Mouse (Mus musculus) frontal cortex, adult 2 months (tissue): ENCODE results near the gene Ext2. TPM values are rescaled to one million over a fixed set of nuclear protein-coding genes. Genes with fewer than 3 reads are reported as not detected.
A peak's percentile ranks its signal among the peaks of the same experiment; 100 is the strongest.

Experiments used
- DNase-seq, 2 experiments: peaks; one replicate each; pipeline ENCODE4 v3.0.0; 2022; ENCODE audit warnings: low spot score in 1 of 2; ENCODE audit errors: extremely low spot score in 1 of 2
- polyA plus RNA-seq: library from polyadenylated mRNA; depleted of rRNA; stranded (reverse); fragments of >200 nt; gene quantifications from 2 replicates; pipeline ENCODE4 v1.2.3, GENCODE M21; 2012

Ext2 gene
- polyA plus RNA-seq, 1 experiment = 28.9 TPM

GRCm38 (mm10) chr2:93693101-93693500 lies 129.3 kb downstream of the Ext2 start:
- DNase-seq = no peak

GRCm38 (mm10) chr2:93690064-93690930 lies 132.1 kb downstream of the Ext2 start:
- no peak for DNase-seq

- DNase-seq = peak in 1 of 2 experiments; percentile 40
Measured at GRCm38 (mm10) chr2:93683674-93684073, 138.7 kb downstream of the Ext2 start.

DNA sequence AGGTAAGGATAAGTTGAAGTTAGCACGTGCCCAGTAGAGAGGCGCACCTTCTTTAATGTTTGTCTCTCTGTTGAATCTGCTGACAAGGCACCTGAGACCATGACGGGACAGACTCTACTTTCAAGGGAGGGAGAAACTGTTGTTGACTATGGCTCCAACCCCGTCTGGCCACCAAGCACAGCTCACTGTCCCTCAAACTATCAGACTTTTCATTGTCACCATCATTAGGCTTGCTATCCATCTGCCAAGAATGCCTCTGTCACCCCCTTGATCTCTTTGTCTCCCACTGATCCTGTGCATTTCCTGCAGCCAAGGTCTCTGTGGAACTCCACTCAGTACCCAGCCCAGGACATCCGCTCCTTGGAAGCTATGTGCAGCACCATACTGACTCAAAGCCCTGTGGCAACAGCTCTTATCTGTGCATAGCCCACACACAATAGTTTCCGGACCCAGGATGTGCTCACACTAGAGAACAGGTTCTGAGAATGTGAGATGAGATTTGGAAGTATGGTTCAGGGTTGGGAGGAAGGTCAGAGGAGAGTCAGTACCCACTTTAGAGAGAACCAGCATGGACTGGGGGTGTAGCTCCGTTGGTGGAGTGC lies 139.7 kb downstream of the Ext2 start:
- DNase-seq = no peak

DNA sequence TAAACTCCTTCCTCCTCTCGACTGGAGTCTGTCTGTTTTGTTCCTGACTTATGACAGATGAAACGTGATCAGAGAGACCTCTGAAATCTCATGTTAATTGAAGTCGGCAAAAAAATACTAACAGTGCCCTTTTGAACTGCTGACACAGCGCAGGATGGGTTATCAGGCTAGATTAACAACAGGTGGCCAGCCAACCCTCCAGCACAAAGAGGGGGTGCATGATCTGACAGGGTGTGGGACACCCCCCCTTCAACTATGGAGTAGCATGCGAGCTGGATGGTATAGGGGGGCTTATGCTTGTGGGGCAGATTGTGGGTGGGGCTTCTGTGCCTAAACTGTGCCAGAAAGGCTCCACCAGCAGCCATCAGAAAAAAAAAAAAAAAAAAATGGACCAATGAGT lies 141.0 kb downstream of the Ext2 start:
- no peak for DNase-seq

DNA sequence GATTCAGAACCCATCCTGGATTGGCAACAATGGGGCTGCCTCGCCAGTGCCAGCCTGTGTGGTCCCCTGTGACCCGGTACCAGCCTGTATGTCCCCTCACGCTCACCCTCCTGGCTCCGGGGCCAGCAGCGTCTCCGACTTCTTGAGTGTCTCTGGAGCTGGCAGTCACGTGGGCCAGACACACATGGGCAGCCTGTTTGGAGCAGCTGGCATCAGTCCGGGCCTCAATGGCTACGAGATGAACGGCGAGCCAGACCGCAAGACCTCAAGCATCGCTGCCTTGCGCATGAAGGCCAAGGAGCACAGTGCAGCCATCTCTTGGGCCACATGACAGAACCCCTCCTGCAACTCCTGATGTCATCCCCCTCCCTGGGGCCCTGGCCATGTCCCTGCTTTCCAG lies 145.1 kb downstream of the Ext2 start:
- DNase-seq = no peak

GRCm38 (mm10) chr2:93671573-93672184 lies 150.7 kb downstream of the Ext2 start:
- DNase-seq = no peak

DNA sequence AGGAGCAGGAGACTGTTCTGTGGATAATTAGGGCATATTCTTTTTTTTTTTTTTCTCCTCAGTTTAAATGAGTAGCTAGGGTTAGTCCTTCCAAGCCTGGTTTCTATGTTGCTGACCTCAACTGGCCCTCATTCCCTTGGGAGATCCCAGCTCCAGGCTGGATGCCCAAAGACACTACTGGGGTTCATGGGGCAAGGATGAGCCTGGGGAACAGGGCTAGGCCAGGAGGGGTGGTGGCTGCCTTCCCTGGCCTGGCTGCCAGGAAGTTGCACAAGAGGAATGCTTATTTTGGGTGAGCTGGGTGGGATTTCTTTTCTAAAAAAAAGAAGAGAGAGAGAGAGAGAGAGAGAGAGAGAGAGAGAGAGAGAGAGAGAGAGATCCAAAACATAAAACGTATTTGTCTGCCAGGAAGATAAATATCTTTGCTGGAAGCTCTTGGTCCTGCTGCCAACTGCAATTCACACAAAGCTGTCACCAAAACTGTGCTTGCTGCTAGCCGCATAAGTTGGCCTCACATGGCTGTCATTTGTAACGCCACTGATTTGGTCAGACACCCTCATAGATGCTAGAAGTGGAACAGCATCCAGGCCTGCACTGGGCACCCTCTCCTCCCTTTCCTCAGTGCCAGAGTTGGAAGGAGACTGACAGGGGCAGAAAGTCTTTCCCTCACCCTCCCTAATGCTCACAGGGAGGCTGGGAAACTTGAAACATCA lies 156.1 kb downstream of the Ext2 start:
- no peak for DNase-seq

DNA sequence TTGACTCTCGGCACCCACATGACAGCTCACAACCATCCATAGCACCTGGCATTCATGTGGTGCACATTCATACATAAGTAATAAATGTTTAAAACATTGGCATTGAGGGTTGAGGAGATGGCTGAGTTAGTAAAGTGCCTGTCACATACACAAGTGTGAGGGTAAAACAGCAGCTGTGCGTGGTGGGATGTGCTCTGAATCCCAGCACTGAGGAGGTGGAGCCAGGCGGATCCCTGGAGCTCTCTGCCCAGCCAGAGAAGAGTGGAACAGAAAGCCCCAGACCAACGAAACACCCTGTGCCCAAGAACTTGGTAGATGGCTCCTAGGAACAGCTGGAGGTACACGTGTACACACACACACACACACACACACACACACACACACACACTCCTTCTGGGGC lies 156.9 kb downstream of the Ext2 start:
- DNase-seq = no peak

DNA sequence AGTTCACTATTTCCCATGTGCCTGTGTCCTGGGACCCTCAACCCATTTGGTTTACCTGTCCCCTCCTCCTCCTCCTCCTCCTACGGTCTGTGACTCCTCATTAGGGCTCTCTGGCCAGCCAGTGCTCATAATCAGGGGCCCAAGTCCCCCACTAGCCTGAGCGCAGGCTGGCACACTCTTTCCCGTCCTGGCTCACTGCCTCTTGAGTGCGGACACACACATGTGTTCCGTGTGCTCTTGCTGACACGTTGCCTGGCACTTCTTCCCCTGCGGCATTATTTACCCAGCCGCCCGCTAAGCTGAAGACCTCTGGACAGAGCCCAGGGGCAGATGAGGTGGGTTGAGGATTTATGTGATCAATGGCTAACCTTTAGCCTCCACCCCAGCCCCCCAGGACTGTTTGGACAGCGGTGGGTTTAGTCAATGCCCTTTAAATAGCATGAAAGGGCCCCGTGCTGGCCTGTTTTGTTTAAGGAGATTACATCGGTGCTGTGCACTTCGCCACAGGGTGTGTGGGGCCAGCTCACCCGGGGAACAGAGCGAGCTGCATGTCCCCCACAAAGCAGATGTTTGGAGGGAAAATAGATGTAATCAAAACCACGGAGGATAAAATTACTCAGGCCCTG lies 160.0 kb downstream of the Ext2 start:
- DNase-seq = no peak

- no peak for DNase-seq
Measured at GRCm38 (mm10) chr2:93661096-93661495, 161.3 kb downstream of the Ext2 start.

DNA sequence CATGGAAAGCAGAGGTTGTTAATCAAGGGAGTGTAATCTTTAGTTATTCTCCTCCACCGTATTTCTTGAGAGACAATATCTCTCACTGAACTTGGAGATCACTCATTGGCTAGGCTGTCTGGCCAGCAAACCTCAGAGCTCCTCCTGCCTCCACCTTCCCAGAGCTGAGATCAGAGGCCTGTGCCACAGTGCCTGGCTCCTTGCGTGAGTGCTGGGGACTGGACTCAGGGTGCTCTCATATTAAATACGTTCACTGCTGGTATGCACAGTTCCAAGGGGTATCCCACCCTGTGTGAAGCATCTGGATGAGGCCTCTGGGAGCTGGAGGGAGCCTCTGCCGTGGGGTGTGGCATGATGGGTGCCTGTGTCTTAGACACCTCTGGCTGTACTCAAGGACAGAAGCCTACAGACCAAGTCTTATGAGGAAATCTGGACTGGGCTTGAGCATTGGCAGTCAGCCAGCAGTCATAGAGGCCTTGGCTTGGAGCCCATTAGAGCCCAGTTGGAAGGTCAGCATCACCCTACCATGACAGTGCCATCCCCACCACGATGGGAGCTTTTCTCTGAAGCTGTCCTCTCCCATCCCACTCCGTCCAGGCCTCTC lies 162.6 kb downstream of the Ext2 start:
- no peak for DNase-seq

- peak in 1 of 2 experiments; percentile 64 for DNase-seq
Measured at GRCm38 (mm10) chr2:93659004-93659403, 163.4 kb downstream of the Ext2 start.

DNA sequence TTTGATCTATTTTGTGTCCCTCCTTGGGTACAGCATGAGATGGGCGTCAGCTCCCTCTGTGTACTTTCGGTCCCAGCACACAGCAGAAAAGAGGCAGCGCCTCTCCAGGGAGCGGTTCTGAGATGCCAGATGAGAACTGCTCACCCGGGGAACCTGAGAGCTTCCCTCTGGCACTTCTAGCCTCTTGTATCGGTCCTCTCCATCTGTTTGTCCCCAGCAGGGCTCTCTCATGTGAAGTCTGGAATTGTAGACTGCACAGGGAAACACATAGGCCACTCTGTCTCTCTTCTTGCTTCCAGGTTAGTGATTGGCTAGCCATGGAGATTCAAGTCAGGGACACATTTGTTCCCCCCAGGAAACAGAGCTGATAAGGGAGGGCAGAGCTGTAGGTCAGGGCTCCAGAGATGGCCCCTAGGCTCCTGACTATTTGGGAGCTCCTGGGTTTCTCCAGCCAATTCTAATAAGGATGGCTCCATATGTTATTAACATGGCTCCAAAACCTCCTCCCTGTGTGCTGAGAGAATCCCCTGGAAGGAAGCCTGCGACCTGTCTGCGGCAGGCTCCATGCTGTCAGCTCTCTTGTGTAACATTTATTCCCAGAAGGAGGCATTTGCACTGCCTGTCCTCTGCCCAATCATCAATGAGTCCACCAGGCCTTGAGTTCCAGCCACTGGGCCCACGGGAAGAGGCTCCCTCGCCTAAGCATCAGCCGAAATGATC lies 167.9 kb downstream of the Ext2 start:
- no peak for DNase-seq

- DNase-seq = peak in 1 of 2 experiments; percentile 43
Measured at GRCm38 (mm10) chr2:93649243-93649870, 173.0 kb downstream of the Ext2 start.

DNA sequence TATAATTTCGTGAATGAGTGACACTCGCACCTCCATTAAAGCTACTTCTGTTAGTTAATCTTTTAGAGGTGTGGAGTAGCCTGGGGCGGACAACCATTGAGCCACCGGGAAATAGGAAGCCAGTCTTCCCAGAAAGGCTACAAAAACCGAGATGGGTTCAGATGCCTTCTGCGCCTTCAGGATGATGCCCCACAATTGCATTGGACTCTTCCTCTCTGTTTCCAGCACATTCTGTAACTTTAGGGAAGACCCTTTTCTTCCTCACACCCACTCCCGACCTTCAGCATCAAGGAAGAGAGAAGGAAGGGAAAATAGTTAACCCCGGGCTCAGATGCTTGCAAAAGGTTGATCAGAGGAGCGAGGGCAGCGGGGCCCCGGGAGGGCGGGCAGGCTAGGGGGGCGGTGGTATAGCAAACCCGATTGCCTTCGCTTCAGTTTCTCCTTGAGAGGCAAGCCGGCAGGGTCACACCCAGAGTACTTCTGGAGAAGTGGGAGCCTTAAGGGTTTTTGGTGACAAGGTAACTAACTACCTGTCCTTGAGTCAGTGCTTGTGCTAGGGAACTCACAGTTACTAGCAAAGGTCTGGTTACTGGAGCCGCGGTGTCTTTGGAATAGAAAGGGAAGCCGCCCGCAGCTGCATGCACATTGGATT lies 174.3 kb downstream of the Ext2 start:
- DNase-seq = no peak

DNA sequence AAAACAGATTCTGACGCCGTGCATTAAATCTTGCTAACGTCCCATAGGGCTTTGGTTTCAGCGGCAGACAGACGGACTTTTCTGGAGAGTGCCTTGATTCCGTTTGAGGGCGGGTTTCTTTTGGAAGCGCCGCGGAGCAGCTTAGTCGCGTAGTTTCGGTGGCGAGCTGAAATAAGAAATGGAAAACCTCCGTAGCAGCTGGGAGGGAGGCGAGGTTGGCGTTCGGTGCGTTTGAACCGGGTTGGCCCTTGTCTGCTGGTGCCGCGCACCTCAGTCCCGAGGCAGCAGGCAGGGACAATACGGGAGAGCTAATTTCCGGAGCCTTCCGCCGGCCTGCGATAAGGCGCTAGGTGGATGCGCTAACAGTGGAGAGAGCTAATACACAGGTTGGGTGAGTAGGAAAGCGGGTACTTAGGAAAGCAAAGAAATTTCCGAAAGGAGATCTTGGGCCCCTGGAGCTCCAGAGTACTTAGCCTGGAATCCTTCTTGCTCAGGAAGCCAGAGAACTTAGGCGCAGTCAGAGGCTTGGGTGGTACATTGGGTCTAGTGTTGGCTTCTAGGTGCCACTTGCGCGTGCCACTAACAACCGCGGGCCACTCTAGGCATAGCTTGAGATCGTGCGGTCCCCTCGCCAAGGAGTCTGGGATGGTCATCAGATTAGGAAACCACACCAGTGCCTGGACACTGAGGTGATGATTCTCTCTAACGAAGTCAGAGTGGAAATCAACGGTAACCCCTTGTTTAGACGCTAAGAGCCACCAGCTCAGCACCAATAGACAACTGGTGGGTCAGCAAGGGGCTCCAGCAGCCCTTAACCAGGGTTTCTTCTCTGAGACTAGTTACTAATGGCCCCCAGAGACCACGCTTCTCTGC lies 175.1 kb downstream of the Ext2 start:
- peak in 1 of 2 experiments; percentile 12 for DNase-seq
